Mouse (Mus musculus) CH12.LX (cell line): Measurements from ENCODE around the gene Hcn3. TPM values are rescaled to one million over a fixed set of nuclear protein-coding genes. Genes with fewer than 3 reads are reported as not detected.

ENCODE experiments used
- DNase-seq: peaks from one replicate; pipeline ENCODE4 v3.0.0-alpha.2; 2013; ENCODE audit errors: extremely low read depth
- H3K27ac ChIP-seq: 2 replicates; pipeline ENCODE4 v1.5.1; 2012; ENCODE audit warnings: low read depth, mild to moderate bottlenecking, control low read depth, moderate library complexity; ENCODE audit not compliant: insufficient read depth
- H3K27me3 ChIP-seq: replicated peaks from 2 replicates; pipeline ENCODE3; 2012; ENCODE audit warnings: inconsistent platforms
- H3K36me3 ChIP-seq, 2 experiments: replicated peaks in 1 of 2; 2 replicates each; pipeline versions ENCODE3 to v1.6.1; 2012; ENCODE audit warnings: inconsistent platforms in 1 of 2, low read length in 1 of 2, mild to moderate bottlenecking in 1 of 2, mixed read lengths in 1 of 2, moderate library complexity in 1 of 2; ENCODE audit not compliant: control insufficient read depth in 1 of 2, insufficient read depth in 1 of 2
- H3K4me1 ChIP-seq, 2 experiments: 2 replicates each; pipeline ENCODE4 v1.6.1; 2012; ENCODE audit warnings: inconsistent platforms in 1 of 2, moderate library complexity in 1 of 2; ENCODE audit not compliant: insufficient read depth in 2 of 2, control insufficient read depth in 1 of 2
- H3K4me2 ChIP-seq: 2 replicates; pipeline ENCODE4 v1.6.1; 2012; ENCODE audit warnings: low read depth, mild to moderate bottlenecking, control low read depth; ENCODE audit not compliant: poor library complexity, insufficient read depth, severe bottlenecking
- H3K4me3 ChIP-seq, 3 experiments: fragments of 150-350 bp in 1 of 3; sonication (generic) in 1 of 3; replicated peaks in 1 of 3; 2 replicates each; pipeline versions ENCODE3 to v1.5.1; 2011 to 2012; ENCODE audit warnings: low read depth in 2 of 3, low read length in 2 of 3, mild to moderate bottlenecking in 2 of 3, moderate library complexity in 2 of 3, control low read depth in 1 of 3, improper control_type of control experiment in 1 of 3, inconsistent platforms in 1 of 3, mixed read lengths in 1 of 3; ENCODE audit not compliant: poor library complexity in 1 of 3
- H3K79me2 ChIP-seq: replicated peaks from 2 replicates; pipeline ENCODE4 v1.6.1; 2012; ENCODE audit warnings: mild to moderate bottlenecking, moderate library complexity; ENCODE audit not compliant: control insufficient read depth, poor library complexity, insufficient read depth, severe bottlenecking; ENCODE audit errors: extremely low read depth
- H3K9ac ChIP-seq: 2 replicates; pipeline ENCODE4 v1.6.1; 2012; ENCODE audit warnings: low read depth, mild to moderate bottlenecking, control low read depth, moderate library complexity; ENCODE audit not compliant: insufficient read depth
- H3K9me3 ChIP-seq: replicated peaks from 2 replicates; pipeline ENCODE3; 2012; ENCODE audit warnings: low read length, inconsistent platforms, mixed read lengths
- BHLHE40 ChIP-seq: IDR thresholded peaks from 2 replicates; pipeline ENCODE4 v1.6.1; 2011; ENCODE audit warnings: mild to moderate bottlenecking, low read depth, low read length, improper control_type of control experiment
- CHD2 ChIP-seq: IDR thresholded peaks from 2 replicates; pipeline ENCODE4 v1.6.1; 2011; ENCODE audit warnings: low read length, improper control_type of control experiment
- CTCF ChIP-seq, 2 experiments: IDR thresholded peaks in 1 of 2; conservative IDR thresholded peaks in 1 of 2; 2 replicates each; pipeline ENCODE4 v1.5.1; 2011 to 2012; ENCODE audit warnings: low read depth in 2 of 2, low read length in 2 of 2, improper control_type of control experiment in 1 of 2, inconsistent platforms in 1 of 2, mild to moderate bottlenecking in 1 of 2, moderate library complexity in 1 of 2
- EP300 ChIP-seq: IDR thresholded peaks from 2 replicates; pipeline ENCODE4 v1.6.1; 2011; ENCODE audit warnings: low read length, improper control_type of control experiment
- ETS1 ChIP-seq: conservative IDR thresholded peaks from 2 replicates; pipeline ENCODE4 v1.6.1; 2012; ENCODE audit warnings: low read depth, mild to moderate bottlenecking, inconsistent platforms, low read length, improper control_type of control experiment, moderate library complexity
- GABPA ChIP-seq: IDR thresholded peaks from 2 replicates; pipeline ENCODE4 v1.6.1; 2012; ENCODE audit warnings: low read depth, low read length, improper control_type of control experiment, inconsistent platforms; ENCODE audit not compliant: insufficient replicate concordance
- JUN ChIP-seq: IDR thresholded peaks from 2 replicates; pipeline ENCODE4 v1.6.1; 2011; ENCODE audit warnings: low read depth, mild to moderate bottlenecking, low read length, improper control_type of control experiment, moderate library complexity; ENCODE audit not compliant: insufficient read depth
- JUND ChIP-seq: conservative IDR thresholded peaks from 2 replicates; pipeline ENCODE4 v1.6.1; 2011; ENCODE audit warnings: low read depth, low read length, improper control_type of control experiment
- KAT2A ChIP-seq: IDR thresholded peaks from 2 replicates; pipeline ENCODE4 v1.6.1; 2012; ENCODE audit warnings: low read length, improper control_type of control experiment, inconsistent platforms; ENCODE audit not compliant: insufficient replicate concordance
- MAFK ChIP-seq: IDR thresholded peaks from 2 replicates; pipeline ENCODE4 v1.6.1; 2011; ENCODE audit warnings: low read length, improper control_type of control experiment; ENCODE audit not compliant: insufficient replicate concordance
- MAX ChIP-seq: IDR thresholded peaks from 2 replicates; pipeline ENCODE4 v1.6.1; 2011; ENCODE audit warnings: low read length, improper control_type of control experiment
- MAZ ChIP-seq: IDR thresholded peaks from 2 replicates; pipeline ENCODE4 v1.6.1; 2012; ENCODE audit warnings: low read depth, mild to moderate bottlenecking, inconsistent platforms, low read length, improper control_type of control experiment, moderate library complexity
- MEF2A ChIP-seq: IDR thresholded peaks from 2 replicates; pipeline ENCODE4 v1.6.1; 2014; ENCODE audit warnings: low read depth, mild to moderate bottlenecking, inconsistent platforms, low read length, improper control_type of control experiment, borderline replicate concordance
- MXI1 ChIP-seq: IDR thresholded peaks from 2 replicates; pipeline ENCODE4 v1.6.1; 2011; ENCODE audit warnings: mild to moderate bottlenecking, low read depth, low read length, improper control_type of control experiment
- MYC ChIP-seq: IDR thresholded peaks from 2 replicates; pipeline ENCODE4 v1.6.1; 2011; ENCODE audit warnings: low read depth, mild to moderate bottlenecking, improper control_type of control experiment, low read length
- NRF1 ChIP-seq: IDR thresholded peaks from 2 replicates; pipeline ENCODE4 v1.6.1; 2014; ENCODE audit warnings: low read depth, mild to moderate bottlenecking, inconsistent platforms, low read length, improper control_type of control experiment, moderate library complexity
- POLR2AphosphoS2 ChIP-seq: IDR thresholded peaks from 2 replicates; pipeline ENCODE4 v1.6.1; 2011; ENCODE audit warnings: low read depth, low read length, improper control_type of control experiment
- SMC3 ChIP-seq: IDR thresholded peaks from 2 replicates; pipeline ENCODE4 v1.6.1; 2011; ENCODE audit warnings: low read depth, low read length, improper control_type of control experiment
- TBP ChIP-seq: conservative IDR thresholded peaks from 2 replicates; pipeline ENCODE4 v1.6.1; 2011; ENCODE audit warnings: low read depth, low read length, improper control_type of control experiment
- TCF12 ChIP-seq: IDR thresholded peaks from 2 replicates; pipeline ENCODE4 v1.6.1; 2014; ENCODE audit warnings: low read depth, mild to moderate bottlenecking, inconsistent platforms, low read length, improper control_type of control experiment
- UBTF ChIP-seq: IDR thresholded peaks from 2 replicates; pipeline ENCODE4 v1.6.1; 2012; ENCODE audit warnings: low read depth, mild to moderate bottlenecking, inconsistent platforms, low read length, improper control_type of control experiment, moderate library complexity
- USF1 ChIP-seq: IDR thresholded peaks from 2 replicates; pipeline ENCODE4 v1.6.1; 2014; ENCODE audit warnings: low read depth, mild to moderate bottlenecking, inconsistent platforms, low read length, improper control_type of control experiment
- USF2 ChIP-seq: conservative IDR thresholded peaks from 2 replicates; pipeline ENCODE4 v1.6.1; 2011; ENCODE audit warnings: low read depth, low read length, improper control_type of control experiment
- ZC3H11A ChIP-seq: IDR thresholded peaks from 2 replicates; pipeline ENCODE4 v1.6.1; 2012; ENCODE audit warnings: low read depth, mild to moderate bottlenecking, inconsistent platforms, low read length, improper control_type of control experiment
- ZKSCAN1 ChIP-seq: IDR thresholded peaks from 2 replicates; pipeline ENCODE4 v1.6.1; 2012; ENCODE audit warnings: low read depth, inconsistent platforms, low read length, improper control_type of control experiment, borderline replicate concordance
- ZMIZ1 ChIP-seq: IDR thresholded peaks from 2 replicates; pipeline ENCODE4 v1.6.1; 2012; ENCODE audit warnings: low read depth, mild to moderate bottlenecking, inconsistent platforms, low read length, improper control_type of control experiment
- dilution Hi-C: fragments of 300-500 bp; cut with MboI; formaldehyde crosslinking; loops from 2 replicates; pipeline ENCODE4 v1.14.3; 2020; ENCODE audit warnings: low sequenced_read_pairs; ENCODE audit not compliant: extremely low pct_unique_long_range_greater_than_20kb, extremely low pct_ligation_motif_present
- in situ Hi-C: fragments of 300-500 bp; cut with MboI; formaldehyde crosslinking; loops from 3 replicates; pipeline ENCODE4 v1.14.3; 2019; ENCODE audit warnings: low sequenced_read_pairs, low pct_ligation_motif_present, low pct_unique_long_range_greater_than_20kb, mixed read lengths
- polyA plus RNA-seq: library from polyadenylated mRNA; unstranded; fragments of >175 nt; gene quantifications from 2 replicates; pipeline ENCODE4 v1.2.1, GENCODE M21; 2012; ENCODE audit warnings: low read depth; ENCODE audit not compliant: insufficient read length
- total RNA-seq, 2 experiments: library from RNA; depleted of rRNA; stranded (reverse); fragments of 300-350 nt in 1 of 2; fragments of >200 nt in 1 of 2; gene quantifications; 2 replicates each; pipeline ENCODE4 v1.2.3; 2012 to 2014

The Hcn3 gene
- total and polyA plus RNA-seq, 3 experiments, result 1.7 to 3.2 (median 2.0) TPM

DNA sequence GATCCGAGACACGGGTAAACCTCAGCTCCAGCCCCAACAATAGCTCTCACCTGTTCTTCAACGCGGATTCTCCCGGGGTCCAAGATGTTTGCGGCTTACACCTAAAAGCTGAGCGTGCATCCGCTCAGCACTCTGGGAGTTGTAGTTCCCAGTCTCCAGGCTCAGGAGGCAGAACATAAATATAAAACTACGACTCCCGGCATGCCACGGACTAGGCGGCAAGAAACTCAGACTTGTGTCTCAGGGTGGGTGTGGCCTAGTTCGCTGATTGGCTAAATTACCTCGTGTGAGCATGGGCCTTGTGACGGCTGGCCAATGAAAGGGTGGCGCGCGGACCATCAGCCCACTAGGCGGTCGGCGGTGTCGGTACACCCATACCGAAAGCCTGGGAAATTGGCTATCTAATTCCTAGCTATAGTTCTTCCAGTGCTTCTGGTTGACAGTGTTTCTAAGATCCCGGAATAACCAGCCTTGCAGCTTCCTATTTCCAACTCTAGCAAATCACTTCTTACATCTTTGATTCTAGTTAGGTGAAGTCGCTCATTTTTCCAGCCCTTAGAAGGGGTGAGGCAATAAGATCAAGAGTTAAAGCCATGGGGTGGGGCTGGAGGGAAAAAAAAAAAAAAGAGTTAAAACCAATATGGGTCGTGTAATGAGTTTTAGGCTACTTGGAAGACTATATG, 58.0 kb downstream of the Hcn3 start, which contains the start of gene Fdps (continued):
- TF ChIP-seq ZMIZ1, result peak; percentile 87; the same call in 1 of the 2 replicates
- no peak for TF ChIP-seq SMC3
- TF ChIP-seq JUN, result no peak
- TF ChIP-seq UBTF, result 0 out of 2 replicates have a peak, but pooled peaks have one; percentile 40
- 0 out of 2 replicates have a peak, but pooled peaks have one; percentile 44 for TF ChIP-seq JUND
- no peak for TF ChIP-seq ZC3H11A
- peak; percentile 94 for TF ChIP-seq MXI1
- peak; percentile 57 for TF ChIP-seq USF2
- TF ChIP-seq KAT2A, result peak; percentile 96; the same call in 1 of the 2 replicates
- no peak for TF ChIP-seq ETS1
- TF ChIP-seq CHD2, result peak; percentile 72; the same call in 1 of the 2 replicates
- TF ChIP-seq MAX, result peak; percentile 78
- TF ChIP-seq MAZ, result 0 out of 2 replicates have a peak, but pooled peaks have one; percentile 73
- peak; percentile 81 for TF ChIP-seq TBP
- peak; percentile 72; the same call in 1 of the 2 replicates for TF ChIP-seq TCF12

DNA sequence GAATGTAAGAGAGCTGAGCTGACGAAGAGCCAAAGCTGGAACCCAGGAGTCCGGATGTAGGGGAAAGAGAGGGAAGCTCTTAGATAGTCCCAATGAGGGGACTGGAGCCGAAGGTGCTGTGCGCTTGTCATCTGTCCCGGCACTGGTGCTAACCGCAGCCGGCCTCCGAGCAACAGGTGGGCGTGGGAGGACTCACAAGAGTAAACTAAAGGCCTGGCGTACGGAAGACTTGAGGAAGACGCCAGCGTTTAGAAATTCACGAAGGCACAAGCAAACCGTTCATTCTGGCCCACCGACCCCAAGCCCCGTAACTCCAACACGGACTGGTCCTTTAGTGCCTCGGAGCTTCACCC, 58.6 kb downstream of the Hcn3 start:
- H3K36me3 ChIP-seq, result peaks cover 22 to 40% of the 10 kb centered on the region in 2 experiments
- H3K27ac ChIP-seq, result no peak overlapping the region
- peak overlapping the region; percentile 71 for H3K9ac ChIP-seq
- TF ChIP-seq CTCF (conservative IDR thresholded peaks at IDR 0.05 in 1 of 2, IDR thresholded peaks at IDR 0.05 in 1 of 2; ENCODE audit: low read depth in 2 of 2, low read length in 2 of 2) (no peak), UBTF (no peak), ZKSCAN1 (no peak), EP300 (no peak), SMC3 (no peak), KAT2A (no peak), BHLHE40 (no peak), JUND (no peak), CHD2 (no peak), USF1 (no peak), ETS1 (no peak), GABPA (no peak), MYC (no peak), NRF1 (no peak), POLR2AphosphoS2 (no peak), MEF2A (no peak), MXI1 (no peak), JUN (no peak), MAFK (no peak)
- no peaks in the 10 kb centered on the region for H3K27me3 ChIP-seq
- in situ Hi-C loops, result no loop called here
- peaks cover 9 to 56% of the 10 kb centered on the region in 2 experiments; a peak in 3 of 4 replicates for H3K4me1 ChIP-seq
- peaks cover 2% of the 10 kb centered on the region for H3K9me3 ChIP-seq
- DNase-seq, result peak; percentile 39
- peaks cover 9% of the 10 kb centered on the region for H3K79me2 ChIP-seq
- H3K4me2 ChIP-seq, result peak overlapping the region; percentile 67
- peak overlapping the region; percentile 66 to 94 (median 77) for H3K4me3 ChIP-seq
- dilution Hi-C loops, result no loop called here
